14 mouse cellular contexts compared by ENCODE assay signal in genomic region chr15:61242161-61242681, GRCm38 (mm10).
"Had no signal": no experiment of that assay in that cellular context is flagged by ENCODE, and none has a peak within 500 bp of the region (broad histone marks: within the 10 kb centered on the region; RNA-seq: fewer than 3 reads in every experiment).

No protein-coding gene starts in this region.

- H3K36me3 ChIP-seq: limb, embryonic 13.5 days; midbrain, embryonic 10.5 days; neural tube, embryonic 13.5 days had no signal

- H3K4me3 ChIP-seq: limb, embryonic 13.5 days; midbrain, embryonic 10.5 days; neural tube, embryonic 13.5 days had no signal

- H3K27ac ChIP-seq: limb, embryonic 13.5 days; liver, embryonic 14.5 days; midbrain, embryonic 10.5 days; neural tube, embryonic 13.5 days had no signal

- H3K27me3 ChIP-seq: limb, embryonic 13.5 days; neural tube, embryonic 13.5 days had no signal

- H3K9ac ChIP-seq: limb, embryonic 13.5 days; liver, embryonic 14.5 days; neural tube, embryonic 13.5 days had no signal

- H3K4me2 ChIP-seq: limb, embryonic 13.5 days; neural tube, embryonic 13.5 days had no signal

- H3K4me1 ChIP-seq: neural tube, embryonic 13.5 days had no signal

- H3K9me3 ChIP-seq: limb, embryonic 13.5 days; midbrain, embryonic 10.5 days; neural tube, embryonic 13.5 days had no signal

- DNase-seq: kidney, adult 18-20 months; kidney, postnatal 14 days; left cerebral cortex, postnatal 4 days; lung, adult 18-20 months; midbrain, embryonic 14.5 days; retina, postnatal 1 day; right cerebral cortex, postnatal 4 days; spleen, adult 18-20 months; thymus, adult 18-20 months; thymus, postnatal 14 days had no signal
